Mouse (Mus musculus): ENCODE results near the gene Pkp1. TPM values are rescaled to one million over a fixed set of nuclear protein-coding genes. Genes with fewer than 3 reads are reported as not detected.

Gene Pkp1
- polyA plus RNA-seq, 1 experiment from 2014 or later, result 21.5 TPM

DNA sequence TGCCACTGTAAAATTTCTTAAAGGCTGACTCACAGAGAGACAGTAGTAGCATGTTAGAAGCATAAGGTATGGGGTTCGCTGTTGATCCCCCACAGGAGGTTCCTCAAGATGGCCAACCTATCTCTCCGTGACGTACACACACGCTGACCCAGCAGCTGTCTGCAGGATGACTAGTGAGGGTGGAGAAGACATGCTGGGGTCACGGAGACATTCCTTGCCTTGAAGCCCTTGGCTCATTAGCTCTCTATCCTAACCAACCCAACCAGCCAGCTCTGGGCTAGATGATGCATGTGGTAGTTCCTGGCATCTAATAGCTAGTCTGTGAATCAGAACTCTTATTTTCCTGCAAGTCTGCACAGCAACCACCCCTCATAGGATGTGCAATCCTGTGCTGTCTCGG, 50.4 kb downstream of the Pkp1 start:
- no peak overlapping the region for H3K4me3 ChIP-seq (replicated peaks)
- H3K9ac ChIP-seq, result no peak overlapping the region
- ATAC-seq (ENCODE audit: insufficient read depth, low FRiP score, low read depth), result no peak
- no peaks in the 10 kb centered on the region for H3K9me3 ChIP-seq
- no peaks in the 10 kb centered on the region for H3K27me3 ChIP-seq (replicated peaks)
- no peak overlapping the region for H3K4me2 ChIP-seq
- no peak overlapping the region for H3K27ac ChIP-seq
- no peaks in the 10 kb centered on the region for H3K36me3 ChIP-seq
- no peaks in the 10 kb centered on the region for H3K4me1 ChIP-seq
- WGBS, result 85% methylated on average over 6 of the region's 6 CpGs

DNA sequence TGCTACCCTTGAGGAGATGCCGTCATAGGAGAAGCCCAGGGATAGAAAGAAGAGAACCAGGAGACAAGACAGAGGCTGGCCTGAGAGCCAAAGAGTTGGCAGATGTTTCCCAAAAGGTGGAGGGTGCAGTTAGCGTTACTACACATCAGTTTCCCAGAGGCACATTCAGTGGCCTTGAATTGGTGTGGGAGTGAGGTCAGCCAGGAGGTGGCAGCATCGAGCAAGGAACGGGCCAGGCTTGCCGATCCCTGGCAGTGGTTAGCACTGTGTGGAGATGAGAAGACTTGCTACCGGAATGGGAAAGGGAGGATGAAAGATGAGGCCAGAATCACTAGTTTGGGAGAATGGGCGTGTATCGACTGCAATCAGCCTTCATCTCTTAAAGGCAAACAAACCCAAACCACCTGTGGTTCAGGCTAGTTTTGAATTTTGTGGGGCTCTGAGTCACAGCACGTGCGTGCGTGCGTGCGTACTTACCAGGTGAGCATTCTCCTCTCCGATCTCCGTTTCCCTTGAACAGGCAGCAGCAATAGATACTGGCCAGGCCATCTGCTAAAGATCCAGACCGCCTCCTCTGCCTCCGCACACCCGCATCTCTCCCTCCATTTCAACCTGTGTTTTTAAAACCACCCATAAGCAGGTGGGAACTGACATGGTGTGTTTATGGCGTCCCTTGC, 53.4 kb downstream of the Pkp1 start:
- ATAC-seq (ENCODE audit: insufficient read depth, low FRiP score, low read depth), result peak; percentile 55; the same call in 1 of the 2 replicates
- Histone ChIP-seq H3K4me3 (replicated peaks) (no peak overlapping the region), H3K9ac (no peak overlapping the region), H3K4me2 (no peak overlapping the region), H3K27ac (no peak overlapping the region), H3K27me3 (replicated peaks) (no peaks in the 10 kb centered on the region), H3K4me1 (no peaks in the 10 kb centered on the region), H3K9me3 (no peaks in the 10 kb centered on the region), H3K36me3 (no peaks in the 10 kb centered on the region)
- 48% methylated on average over 19 of the region's 19 CpGs for WGBS

DNA sequence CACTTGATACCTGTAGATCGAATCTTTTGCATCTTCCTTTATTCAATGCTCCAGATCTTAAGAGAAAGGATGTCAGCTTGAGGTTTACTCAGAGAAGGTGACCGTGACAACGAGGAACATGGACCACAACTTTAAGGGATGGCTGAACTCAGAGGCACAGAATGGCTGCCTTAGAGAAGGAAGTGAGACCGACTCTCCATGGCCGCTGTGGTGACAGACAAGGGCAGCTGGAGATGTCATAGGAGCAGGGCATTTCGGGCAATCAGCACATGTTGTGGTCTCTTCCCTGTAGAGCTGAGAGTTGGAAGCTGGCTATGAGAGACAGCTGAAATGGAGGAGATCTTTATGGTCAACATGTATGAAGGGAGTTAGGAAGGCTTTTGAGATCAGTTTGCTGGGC, 54.2 kb downstream of the Pkp1 start:
- Histone ChIP-seq H3K27me3 (replicated peaks) (no peaks in the 10 kb centered on the region), H3K4me3 (replicated peaks) (no peak overlapping the region), H3K9me3 (no peaks in the 10 kb centered on the region), H3K27ac (no peak overlapping the region), H3K4me2 (no peak overlapping the region), H3K9ac (no peak overlapping the region), H3K36me3 (no peaks in the 10 kb centered on the region), H3K4me1 (no peaks in the 10 kb centered on the region)
- no peak for ATAC-seq (ENCODE audit: insufficient read depth, low FRiP score, low read depth)
- WGBS, result 81% methylated on average over 6 of the region's 6 CpGs

DNA sequence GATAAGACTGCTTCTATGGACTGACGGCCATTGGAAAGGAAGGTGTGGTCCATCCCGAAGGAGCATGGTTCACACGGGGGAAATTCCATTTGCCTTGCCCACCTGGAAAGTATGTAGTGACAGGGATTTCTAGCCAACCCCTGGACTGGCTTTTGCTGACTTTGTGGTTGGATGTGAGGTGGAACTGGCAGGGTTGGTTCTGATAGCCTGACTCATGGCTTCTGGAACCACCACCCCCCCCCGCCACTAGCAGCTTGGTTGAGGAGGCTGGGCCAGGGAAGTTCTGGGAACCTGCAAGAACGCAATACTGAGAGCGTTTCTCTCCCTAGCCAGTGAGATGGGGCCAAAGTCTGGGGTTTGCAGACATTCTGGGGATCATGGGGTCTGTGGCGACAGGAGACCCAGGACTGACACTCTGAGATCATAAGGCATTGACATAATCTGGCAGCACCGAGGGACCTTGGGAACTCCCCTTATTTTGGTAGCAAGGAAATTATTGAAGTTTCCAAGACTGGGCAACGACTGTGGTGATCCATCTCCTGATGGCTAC, 55.1 kb downstream of the Pkp1 start:
- H3K4me1 ChIP-seq, result no peaks in the 10 kb centered on the region
- no peak overlapping the region for H3K27ac ChIP-seq
- no peaks in the 10 kb centered on the region for H3K9me3 ChIP-seq
- H3K4me2 ChIP-seq, result no peak overlapping the region
- H3K36me3 ChIP-seq, result no peaks in the 10 kb centered on the region
- no peak for ATAC-seq (ENCODE audit: insufficient read depth, low FRiP score, low read depth)
- H3K4me3 ChIP-seq (replicated peaks), result no peak overlapping the region
- H3K27me3 ChIP-seq (replicated peaks), result no peaks in the 10 kb centered on the region
- WGBS, result 72% methylated on average over 9 of the region's 9 CpGs
- no peak overlapping the region for H3K9ac ChIP-seq

DNA sequence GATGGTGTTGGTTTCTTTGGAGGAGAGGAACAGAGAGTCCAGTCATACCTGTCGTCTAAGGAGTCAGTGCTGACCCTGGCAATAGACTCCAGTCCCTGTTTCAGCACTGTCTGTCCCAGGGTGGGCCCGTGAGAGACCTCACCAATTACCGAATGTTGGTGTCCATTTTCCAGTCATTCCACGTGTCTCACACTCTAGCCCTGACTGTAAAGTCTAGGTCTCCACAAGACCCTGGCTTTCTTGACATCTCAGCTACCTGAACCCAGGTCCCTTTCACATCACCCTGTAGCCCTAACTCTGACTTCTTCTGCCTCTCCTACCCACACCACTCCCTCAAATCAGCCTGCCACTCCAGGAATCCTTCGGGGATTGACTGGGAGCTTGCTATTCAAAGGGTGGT, 56.4 kb downstream of the Pkp1 start:
- H3K4me3 ChIP-seq (replicated peaks), result no peak overlapping the region
- H3K9ac ChIP-seq, result no peak overlapping the region
- H3K27ac ChIP-seq, result no peak overlapping the region
- no peaks in the 10 kb centered on the region for H3K27me3 ChIP-seq (replicated peaks)
- no peak for ATAC-seq (ENCODE audit: insufficient read depth, low FRiP score, low read depth)
- H3K9me3 ChIP-seq, result no peaks in the 10 kb centered on the region
- 0 out of 2 replicates have a peak, but pooled peaks cover 1% of the 10 kb centered on the region for H3K4me1 ChIP-seq
- 78% methylated on average over 5 of the region's 5 CpGs for WGBS
- no peak overlapping the region for H3K4me2 ChIP-seq
- no peaks in the 10 kb centered on the region for H3K36me3 ChIP-seq

DNA sequence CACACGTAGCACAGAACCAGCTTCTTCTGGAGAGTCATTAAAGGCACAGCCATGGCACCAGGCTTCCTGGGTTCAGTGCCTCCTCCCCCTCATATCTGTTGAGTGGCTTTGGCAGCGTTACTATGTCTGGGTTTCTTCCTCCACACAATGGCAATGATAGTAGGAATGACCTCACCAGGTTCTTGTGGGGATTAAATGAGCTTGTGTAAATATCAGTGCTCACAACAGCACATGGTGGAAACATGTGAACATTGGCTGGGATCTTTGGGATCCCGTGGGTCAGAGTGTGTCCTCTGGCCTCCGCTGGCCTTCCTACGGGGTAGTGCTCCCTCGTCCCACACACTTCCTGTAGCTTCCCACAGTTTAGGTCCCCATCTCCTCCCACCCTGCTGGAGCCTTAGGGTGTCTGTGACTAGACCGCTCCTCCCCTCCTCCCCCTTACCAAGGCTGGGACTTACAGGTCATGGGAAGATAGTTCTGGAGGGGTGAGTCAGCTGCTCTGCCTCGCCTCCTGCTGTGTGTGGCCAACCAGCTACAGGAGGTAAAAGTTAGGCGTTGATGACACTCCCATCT, 56.9 kb downstream of the Pkp1 start:
- Histone ChIP-seq H3K27ac (no peak overlapping the region), H3K36me3 (no peaks in the 10 kb centered on the region), H3K9ac (no peak overlapping the region), H3K4me1 (peaks cover 6% of the 10 kb centered on the region; the same call in 1 of the 2 replicates), H3K9me3 (no peaks in the 10 kb centered on the region), H3K27me3 (replicated peaks) (no peaks in the 10 kb centered on the region), H3K4me2 (no peak overlapping the region), H3K4me3 (replicated peaks) (no peak overlapping the region)
- WGBS, result 59% methylated on average over 9 of the region's 9 CpGs
- ATAC-seq (ENCODE audit: insufficient read depth, low FRiP score, low read depth), result no peak

DNA sequence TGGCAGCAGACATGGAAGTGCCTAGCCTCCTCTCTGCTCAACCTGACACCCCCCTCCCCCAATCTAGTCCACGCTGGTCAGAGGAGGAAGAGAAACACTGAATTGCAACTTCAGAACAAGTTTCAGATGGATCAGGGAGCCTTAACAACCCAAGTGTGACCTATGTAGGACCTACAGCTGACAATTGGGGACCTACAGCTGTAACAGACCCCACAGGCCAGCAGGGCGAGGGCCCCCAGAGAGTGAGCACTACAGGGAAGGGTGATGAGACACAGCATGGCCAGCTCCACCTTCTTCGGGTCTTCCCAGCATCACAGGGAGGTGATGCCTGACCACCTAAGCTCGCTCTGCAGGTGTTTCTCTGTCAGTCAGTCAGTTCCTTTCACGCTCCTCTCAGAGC, 57.9 kb downstream of the Pkp1 start:
- WGBS, result 77% methylated on average over 5 of the region's 5 CpGs
- no peak overlapping the region for H3K4me2 ChIP-seq
- H3K4me3 ChIP-seq (replicated peaks), result no peak overlapping the region
- no peaks in the 10 kb centered on the region for H3K9me3 ChIP-seq
- ATAC-seq (ENCODE audit: insufficient read depth, low FRiP score, low read depth), result no peak
- H3K27me3 ChIP-seq (replicated peaks), result no peaks in the 10 kb centered on the region
- no peaks in the 10 kb centered on the region for H3K36me3 ChIP-seq
- H3K9ac ChIP-seq, result no peak overlapping the region
- no peak overlapping the region for H3K27ac ChIP-seq
- H3K4me1 ChIP-seq, result peaks cover 6% of the 10 kb centered on the region; the same call in 1 of the 2 replicates

DNA sequence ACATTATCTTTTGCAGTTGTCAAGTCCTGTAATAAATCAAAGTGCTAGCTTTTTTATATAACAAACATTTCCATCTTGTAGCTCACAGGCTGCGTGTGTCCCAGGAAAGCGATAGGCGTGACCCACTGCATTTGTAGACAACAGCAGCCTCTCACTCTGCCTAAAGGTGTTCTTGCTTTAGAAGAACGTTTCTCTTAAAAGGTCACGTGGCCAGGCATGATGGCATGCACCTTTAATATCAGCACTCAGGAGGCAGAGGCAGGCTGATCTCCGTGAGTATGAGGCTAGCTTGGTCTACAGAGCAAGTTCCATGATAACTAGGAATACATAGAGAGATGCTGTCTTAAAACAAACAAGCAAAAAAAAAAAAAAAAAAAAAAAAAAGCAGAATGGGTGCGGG, 60.5 kb downstream of the Pkp1 start:
- Histone ChIP-seq H3K4me1 (peaks cover 6% of the 10 kb centered on the region; the same call in 1 of the 2 replicates), H3K4me3 (replicated peaks) (no peak overlapping the region), H3K36me3 (no peaks in the 10 kb centered on the region), H3K4me2 (no peak overlapping the region), H3K27ac (no peak overlapping the region), H3K27me3 (replicated peaks) (0 out of 2 replicates have a peak, but pooled peaks cover 3% of the 10 kb centered on the region), H3K9ac (no peak overlapping the region), H3K9me3 (no peaks in the 10 kb centered on the region)
- no peak for ATAC-seq (ENCODE audit: insufficient read depth, low FRiP score, low read depth)
- 82% methylated on average over 7 of the region's 7 CpGs for WGBS

DNA sequence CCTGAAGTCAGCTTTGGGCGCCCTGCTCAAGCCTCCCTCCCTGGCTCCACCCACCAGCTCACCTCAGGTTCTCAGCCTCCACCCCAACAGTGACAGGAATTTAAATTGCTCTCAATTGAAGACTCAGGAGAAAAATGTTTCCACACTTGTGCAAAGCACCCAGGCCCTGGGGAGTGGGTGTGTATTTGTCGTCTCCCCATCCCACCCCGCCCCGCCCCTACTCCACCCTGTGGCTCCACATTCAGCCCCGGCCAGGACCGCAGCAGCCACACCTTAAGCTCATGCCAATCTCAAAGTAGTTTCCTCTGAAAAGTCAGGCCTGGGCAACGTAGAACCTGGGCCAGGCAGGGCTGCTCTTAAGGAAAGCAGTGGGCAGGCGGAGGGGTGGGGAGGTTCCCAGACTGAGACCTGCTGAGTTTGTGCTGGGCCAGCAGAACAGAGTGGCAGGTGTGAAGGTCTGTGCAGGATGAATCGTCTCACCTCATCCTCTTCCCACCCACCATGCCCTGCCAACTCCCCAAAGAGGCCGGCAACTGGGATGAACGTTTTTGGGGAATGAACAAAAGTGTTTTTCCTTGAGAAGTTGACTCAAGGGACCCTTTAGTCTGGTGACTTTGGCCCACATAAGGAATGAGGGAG, 61.8 kb downstream of the Pkp1 start:
- H3K4me2 ChIP-seq, result no peak overlapping the region
- H3K27me3 ChIP-seq (replicated peaks), result 0 out of 2 replicates have a peak, but pooled peaks cover 3% of the 10 kb centered on the region
- H3K4me3 ChIP-seq (replicated peaks), result no peak overlapping the region
- 47% methylated on average over 11 of the region's 11 CpGs for WGBS
- peak overlapping the region; percentile 57 for H3K27ac ChIP-seq
- H3K4me1 ChIP-seq, result peaks cover 14% of the 10 kb centered on the region; the same call in 1 of the 2 replicates
- no peaks in the 10 kb centered on the region for H3K36me3 ChIP-seq
- peak; percentile 64; the same call in 1 of the 2 replicates for ATAC-seq (ENCODE audit: insufficient read depth, low FRiP score, low read depth)
- H3K9me3 ChIP-seq, result no peaks in the 10 kb centered on the region
- H3K9ac ChIP-seq, result no peak overlapping the region

DNA sequence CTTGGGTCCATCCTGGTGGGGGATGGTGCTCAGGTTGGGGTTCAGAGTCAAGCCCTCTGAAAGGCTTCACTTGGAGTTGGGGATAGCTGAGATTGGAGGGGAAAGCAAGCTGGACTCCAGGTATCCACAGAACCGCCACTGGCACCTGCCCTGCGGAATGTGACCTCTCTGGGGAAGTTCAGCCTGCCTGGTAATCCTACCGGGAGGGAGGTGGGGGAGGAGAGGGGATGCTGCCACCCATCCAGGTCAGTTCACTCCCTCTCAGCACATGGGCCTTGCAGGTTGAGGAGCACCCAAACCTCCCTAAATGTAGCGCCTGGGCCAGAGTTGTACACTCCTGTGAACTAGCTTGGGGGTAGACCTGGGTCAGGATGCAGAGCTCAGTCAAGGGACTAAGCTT, 62.9 kb downstream of the Pkp1 start:
- no peak overlapping the region for H3K4me3 ChIP-seq (replicated peaks)
- H3K36me3 ChIP-seq, result no peaks in the 10 kb centered on the region
- H3K4me1 ChIP-seq, result peaks cover 15% of the 10 kb centered on the region; the same call in 1 of the 2 replicates
- H3K4me2 ChIP-seq, result no peak overlapping the region
- H3K9me3 ChIP-seq, result no peaks in the 10 kb centered on the region
- ATAC-seq (ENCODE audit: insufficient read depth, low FRiP score, low read depth), result no peak
- WGBS, result 47% methylated on average over 4 of the region's 4 CpGs
- H3K27ac ChIP-seq, result no peak overlapping the region
- H3K9ac ChIP-seq, result no peak overlapping the region
- H3K27me3 ChIP-seq (replicated peaks), result 0 out of 2 replicates have a peak, but pooled peaks cover 3% of the 10 kb centered on the region

DNA sequence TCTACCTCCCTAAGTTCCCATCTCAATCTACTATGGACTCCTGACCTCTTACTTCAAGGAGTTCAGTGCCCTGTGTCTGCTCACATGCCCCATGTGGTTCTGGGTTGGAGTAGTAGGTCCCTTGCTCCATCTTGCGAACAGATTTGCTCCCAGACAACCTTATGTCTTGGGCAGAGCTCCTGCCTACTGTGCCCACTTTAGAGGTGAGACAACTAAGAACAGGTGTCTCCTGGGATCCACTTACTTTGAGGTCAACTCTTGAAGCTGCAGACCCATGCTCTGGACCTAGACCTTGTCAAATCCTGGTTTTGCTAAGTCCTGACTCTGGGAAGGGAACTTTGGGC, 63.7 kb downstream of the Pkp1 start:
- Histone ChIP-seq H3K9ac (no peak overlapping the region), H3K27ac (no peak overlapping the region), H3K27me3 (replicated peaks) (0 out of 2 replicates have a peak, but pooled peaks cover 3% of the 10 kb centered on the region), H3K9me3 (no peaks in the 10 kb centered on the region), H3K4me2 (no peak overlapping the region), H3K4me3 (replicated peaks) (no peak overlapping the region), H3K4me1 (peaks cover 15% of the 10 kb centered on the region; the same call in 1 of the 2 replicates), H3K36me3 (no peaks in the 10 kb centered on the region)
- 91% methylated on average over 1 of the region's 1 CpGs for WGBS
- ATAC-seq (ENCODE audit: insufficient read depth, low FRiP score, low read depth), result no peak

Measured in stomach, embryonic 15.5 days (tissue).